Mouse (Mus musculus): ENCODE measurements around the gene Slc7a11.
A peak's percentile ranks its signal among the peaks of the same experiment; 100 is the strongest.
"Not testable (repeated sequence)": the region's sequence is repeated elsewhere in the genome, so short reads cannot be mapped to it uniquely, and the experiment has no call there.

Gene Slc7a11

GRCm38 (mm10) chr3:50443421-50443916 is at the start of gene Slc7a11:
Slc7a11 (minus strand) TSS chr3:50443614.
- DNase-seq (ENCODE audit: low read depth, low spot score): peak; percentile 8

- DNase-seq (ENCODE audit: low read depth, low spot score): no peak
Observed at GRCm38 (mm10) chr3:50491678-50492077, 48.3 kb upstream of the Slc7a11 start.

GRCm38 (mm10) chr3:50484076-50484475 is 40.7 kb upstream of the Slc7a11 start:
- DNase-seq (ENCODE audit: low read depth, low spot score): no peak

- no peak for DNase-seq (ENCODE audit: low read depth, low spot score)
Observed at GRCm38 (mm10) chr3:50462223-50462622, 18.8 kb upstream of the Slc7a11 start.

- DNase-seq (ENCODE audit: low read depth, low spot score): no peak
Observed at GRCm38 (mm10) chr3:50457136-50457535, 13.7 kb upstream of the Slc7a11 start.

- no peak for DNase-seq (ENCODE audit: low read depth, low spot score)
Observed at GRCm38 (mm10) chr3:50456564-50456963, 13.2 kb upstream of the Slc7a11 start.

GRCm38 (mm10) chr3:50456023-50456422 is 12.6 kb upstream of the Slc7a11 start:
- DNase-seq (ENCODE audit: low read depth, low spot score): no peak

GRCm38 (mm10) chr3:50445050-50445775 is 1.8 kb upstream of the Slc7a11 start:
- no peak for DNase-seq (ENCODE audit: low read depth, low spot score)

GRCm38 (mm10) chr3:50443942-50444341 is 528 bp upstream of the Slc7a11 start:
- DNase-seq (ENCODE audit: low read depth, low spot score): peak; percentile 5

GRCm38 (mm10) chr3:50442341-50443292 is 797 bp downstream of the Slc7a11 start:
- no peak for DNase-seq (ENCODE audit: low read depth, low spot score)

- DNase-seq (ENCODE audit: low read depth, low spot score): no peak
Observed at GRCm38 (mm10) chr3:50441330-50441729, 2.1 kb downstream of the Slc7a11 start.

GRCm38 (mm10) chr3:50440409-50440808 is 3.0 kb downstream of the Slc7a11 start:
- no peak for DNase-seq (ENCODE audit: low read depth, low spot score)

- no peak for DNase-seq (ENCODE audit: low read depth, low spot score)
Observed at GRCm38 (mm10) chr3:50439429-50439828, 4.0 kb downstream of the Slc7a11 start.

GRCm38 (mm10) chr3:50438520-50439253 is 4.7 kb downstream of the Slc7a11 start:
- DNase-seq (ENCODE audit: low read depth, low spot score): no peak

- DNase-seq (ENCODE audit: low read depth, low spot score): not testable (repeated sequence)
Observed at GRCm38 (mm10) chr3:50438081-50438480, 5.3 kb downstream of the Slc7a11 start.

GRCm38 (mm10) chr3:50436409-50436808 is 7.0 kb downstream of the Slc7a11 start:
- DNase-seq (ENCODE audit: low read depth, low spot score): not testable (repeated sequence)

- DNase-seq (ENCODE audit: low read depth, low spot score): no peak
Observed at GRCm38 (mm10) chr3:50433831-50434230, 9.6 kb downstream of the Slc7a11 start.

- no peak for DNase-seq (ENCODE audit: low read depth, low spot score)
Observed at GRCm38 (mm10) chr3:50430811-50431210, 12.6 kb downstream of the Slc7a11 start.

GRCm38 (mm10) chr3:50421480-50422277 is 21.7 kb downstream of the Slc7a11 start:
- DNase-seq (ENCODE audit: low read depth, low spot score): no peak

- DNase-seq (ENCODE audit: low read depth, low spot score): no peak
Observed at GRCm38 (mm10) chr3:50419161-50419560, 24.3 kb downstream of the Slc7a11 start.

- no peak for DNase-seq (ENCODE audit: low read depth, low spot score)
Observed at GRCm38 (mm10) chr3:50406771-50407170, 36.6 kb downstream of the Slc7a11 start.

Data from CD4-positive helper T cell, adult 2 months (primary cell).